Mouse (Mus musculus): ENCODE measurements around the gene Acly. TPM values are rescaled to one million over a fixed set of nuclear protein-coding genes. Genes with fewer than 3 reads are reported as not detected.

Gene Acly
- total and polyA plus RNA-seq, 3 experiments = 213 to 277 (median 246) TPM

DNA sequence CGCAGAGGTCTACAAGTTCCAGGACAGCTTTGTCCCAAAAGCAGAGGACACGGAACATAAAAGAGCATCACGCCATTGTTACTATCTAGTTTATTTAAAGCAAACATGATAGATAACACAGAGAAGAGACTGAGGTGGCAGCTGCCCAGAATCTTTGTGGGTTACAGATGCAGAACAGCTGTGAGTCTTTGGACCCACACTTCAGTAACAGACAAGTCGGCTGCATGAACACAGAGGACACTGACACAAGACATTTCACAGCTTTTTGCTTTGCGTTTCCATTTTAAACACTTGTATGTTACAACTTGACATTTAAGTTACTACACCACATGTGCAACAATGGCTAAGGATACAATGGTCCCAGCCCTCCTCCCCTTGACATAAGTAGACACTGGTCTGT is 51.5 kb downstream of the Acly start:
- no peak for TF ChIP-seq IRF4 (IDR thresholded peaks at IDR 0.05; ENCODE audit: low read depth, low read length)
- no peak for TF ChIP-seq MAX (IDR thresholded peaks at IDR 0.05; ENCODE audit: low read length)
- TF ChIP-seq CHD2 (IDR thresholded peaks at IDR 0.05; ENCODE audit: low read length) = no peak
- TF ChIP-seq JUND (conservative IDR thresholded peaks at IDR 0.05; ENCODE audit: low read depth, low read length) = no peak
- TF ChIP-seq SMC3 (IDR thresholded peaks at IDR 0.05; ENCODE audit: low read depth, low read length) = no peak
- TF ChIP-seq POLR2AphosphoS2 (IDR thresholded peaks at IDR 0.05; ENCODE audit: low read depth, low read length) = no peak
- TF ChIP-seq USF2 (conservative IDR thresholded peaks at IDR 0.05; ENCODE audit: low read depth, low read length) = no peak
- no peak for TF ChIP-seq GABPA (IDR thresholded peaks at IDR 0.05; ENCODE audit: insufficient replicate concordance, low read depth, low read length)
- TF ChIP-seq USF1 (IDR thresholded peaks at IDR 0.05; ENCODE audit: low read depth, low read length) = no peak
- TF ChIP-seq CHD1 (IDR thresholded peaks at IDR 0.05; ENCODE audit: low read depth, low read length) = no peak
- TF ChIP-seq POLR2A (IDR thresholded peaks at IDR 0.05; ENCODE audit: low read depth, low read length) = no peak
- no peak for TF ChIP-seq KAT2A (IDR thresholded peaks at IDR 0.05; ENCODE audit: insufficient replicate concordance, low read length)
- TF ChIP-seq RAD21 (IDR thresholded peaks at IDR 0.05; ENCODE audit: low read depth, low read length) = no peak
- no peak for TF ChIP-seq HCFC1 (IDR thresholded peaks at IDR 0.05; ENCODE audit: low read depth, low read length)
- no peak for TF ChIP-seq JUN (IDR thresholded peaks at IDR 0.05; ENCODE audit: insufficient read depth, low read depth, low read length)
- no peak for TF ChIP-seq ZKSCAN1 (IDR thresholded peaks at IDR 0.05; ENCODE audit: borderline replicate concordance, low read depth, low read length)
- no peak for TF ChIP-seq UBTF (IDR thresholded peaks at IDR 0.05; ENCODE audit: low read depth, low read length)
- Histone ChIP-seq H3K27me3 (replicated peaks) (no peaks in the 10 kb centered on the region), H3K27ac (ENCODE audit: insufficient read depth, low read depth) (no peak overlapping the region), H3K4me2 (ENCODE audit: insufficient read depth, low read depth, poor library complexity, severe bottlenecking) (no peak overlapping the region), H3K9ac (ENCODE audit: insufficient read depth, low read depth) (no peak overlapping the region), H3K9me3 (replicated peaks; ENCODE audit: low read length) (no peaks in the 10 kb centered on the region), H3K36me3 (replicated peaks in 1 of 2; ENCODE audit: control insufficient read depth in 1 of 2, insufficient read depth in 1 of 2, low read length in 1 of 2) (peaks cover 45 to 62% of the 10 kb centered on the region in 2 experiments), H3K4me3 (replicated peaks in 1 of 3; ENCODE audit: low read depth in 2 of 3, low read length in 2 of 3, poor library complexity in 1 of 3) (no peak overlapping the region), H3K79me2 (replicated peaks; ENCODE audit: control insufficient read depth, extremely low read depth, insufficient read depth, poor library complexity, severe bottlenecking) (peaks cover 11% of the 10 kb centered on the region), H3K4me1 (ENCODE audit: control insufficient read depth in 1 of 2, insufficient read depth in 2 of 2) (peaks cover 0 to 4% of the 10 kb centered on the region in 2 experiments; a peak in 2 of 4 replicates)
- no peak for DNase-seq (ENCODE audit: extremely low read depth)
- in situ Hi-C loops (cut with MboI; ENCODE audit: low pct_ligation_motif_present, low pct_unique_long_range_greater_than_20kb, low sequenced_read_pairs) (no loop called here), dilution Hi-C loops (cut with MboI; ENCODE audit: extremely low pct_ligation_motif_present, extremely low pct_unique_long_range_greater_than_20kb, low sequenced_read_pairs) (no loop called here)

DNA sequence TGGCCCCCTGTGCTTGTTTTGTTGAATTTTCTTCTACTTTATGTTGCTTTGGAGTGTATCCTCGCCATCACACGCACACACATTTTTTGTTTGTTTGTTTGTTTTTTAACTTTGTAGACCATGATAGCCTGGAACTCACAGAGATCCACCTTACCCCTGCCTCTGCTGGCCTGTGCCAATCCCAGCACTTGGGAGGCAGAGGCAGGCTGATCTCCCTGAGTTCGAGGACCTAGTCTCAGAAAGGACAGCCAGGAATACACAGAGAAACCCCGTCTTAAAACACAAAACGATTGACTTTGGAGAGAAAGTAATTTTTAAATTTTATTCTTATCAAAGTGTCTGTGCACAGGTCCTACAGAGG is 54.9 kb downstream of the Acly start:
- Histone ChIP-seq H3K9ac (ENCODE audit: insufficient read depth, low read depth) (no peak overlapping the region), H3K4me3 (replicated peaks in 1 of 3; ENCODE audit: low read depth in 2 of 3, low read length in 2 of 3, poor library complexity in 1 of 3) (peak overlapping the region in 2 of 3 experiments; percentile 21 to 97)
- in situ Hi-C loops (cut with MboI; ENCODE audit: low pct_ligation_motif_present, low pct_unique_long_range_greater_than_20kb, low sequenced_read_pairs) = loop anchor here (5.0 kb wide), 1 partner anchor 46 kb away; no protein-coding TSS in a partner anchor

More for the DNA sequence above, 54.9 kb downstream of the Acly start:
- no peaks in the 10 kb centered on the region for H3K9me3 ChIP-seq (replicated peaks; ENCODE audit: low read length)
- peaks cover 3 to 35% of the 10 kb centered on the region in 2 experiments for H3K4me1 ChIP-seq (ENCODE audit: control insufficient read depth in 1 of 2, insufficient read depth in 2 of 2)
- no peaks in the 10 kb centered on the region for H3K27me3 ChIP-seq (replicated peaks)
- DNase-seq (ENCODE audit: extremely low read depth) = no peak
- dilution Hi-C loops (cut with MboI; ENCODE audit: extremely low pct_ligation_motif_present, extremely low pct_unique_long_range_greater_than_20kb, low sequenced_read_pairs) = no loop called here
- peaks cover 16 to 52% of the 10 kb centered on the region in 2 experiments for H3K36me3 ChIP-seq (replicated peaks in 1 of 2; ENCODE audit: control insufficient read depth in 1 of 2, insufficient read depth in 1 of 2, low read length in 1 of 2)
- TF ChIP-seq MEF2A (IDR thresholded peaks at IDR 0.05; ENCODE audit: borderline replicate concordance, low read depth, low read length) (no peak), CHD2 (IDR thresholded peaks at IDR 0.05; ENCODE audit: low read length) (no peak), USF1 (IDR thresholded peaks at IDR 0.05; ENCODE audit: low read depth, low read length) (no peak), RCOR1 (conservative IDR thresholded peaks at IDR 0.05; ENCODE audit: low read depth, low read length) (no peak), USF2 (conservative IDR thresholded peaks at IDR 0.05; ENCODE audit: low read depth, low read length) (no peak), CTCF (conservative IDR thresholded peaks at IDR 0.05 in 1 of 2, IDR thresholded peaks at IDR 0.05 in 1 of 2; ENCODE audit: low read depth in 2 of 2, low read length in 2 of 2) (no peak), HCFC1 (IDR thresholded peaks at IDR 0.05; ENCODE audit: low read depth, low read length) (no peak), SMC3 (IDR thresholded peaks at IDR 0.05; ENCODE audit: low read depth, low read length) (no peak), NELFE (IDR thresholded peaks at IDR 0.05; ENCODE audit: low read depth, low read length) (no peak), MYC (IDR thresholded peaks at IDR 0.05; ENCODE audit: low read depth, low read length) (no peak), BHLHE40 (IDR thresholded peaks at IDR 0.05; ENCODE audit: low read depth, low read length) (no peak), JUN (IDR thresholded peaks at IDR 0.05; ENCODE audit: insufficient read depth, low read depth, low read length) (no peak), NRF1 (IDR thresholded peaks at IDR 0.05; ENCODE audit: low read depth, low read length) (no peak), IRF4 (IDR thresholded peaks at IDR 0.05; ENCODE audit: low read depth, low read length) (no peak), MAX (IDR thresholded peaks at IDR 0.05; ENCODE audit: low read length) (no peak)
- H3K4me2 ChIP-seq (ENCODE audit: insufficient read depth, low read depth, poor library complexity, severe bottlenecking) = no peak overlapping the region
- no peak overlapping the region for H3K27ac ChIP-seq (ENCODE audit: insufficient read depth, low read depth)
- H3K79me2 ChIP-seq (replicated peaks; ENCODE audit: control insufficient read depth, extremely low read depth, insufficient read depth, poor library complexity, severe bottlenecking) = peaks cover 37% of the 10 kb centered on the region

All from CH12.LX (cell line).